Mouse (Mus musculus): ENCODE measurements around the gene Vmn2r74.

The Vmn2r74 gene

GRCm38 (mm10) chr7:85961529-85961928 lies at the start of gene Vmn2r74:
Gene Vmn2r74 (minus strand): TSS chr7:85961629.
- no peak for DNase-seq (ENCODE audit: low spot score in 2 of 2)

- DNase-seq (ENCODE audit: low spot score in 2 of 2), result no peak
These were observed 46.1 kb upstream of the Vmn2r74 start for GRCm38 (mm10) chr7:86007533-86007932.
